Mouse (Mus musculus): ENCODE data around the gene Tcf21.

DNA sequence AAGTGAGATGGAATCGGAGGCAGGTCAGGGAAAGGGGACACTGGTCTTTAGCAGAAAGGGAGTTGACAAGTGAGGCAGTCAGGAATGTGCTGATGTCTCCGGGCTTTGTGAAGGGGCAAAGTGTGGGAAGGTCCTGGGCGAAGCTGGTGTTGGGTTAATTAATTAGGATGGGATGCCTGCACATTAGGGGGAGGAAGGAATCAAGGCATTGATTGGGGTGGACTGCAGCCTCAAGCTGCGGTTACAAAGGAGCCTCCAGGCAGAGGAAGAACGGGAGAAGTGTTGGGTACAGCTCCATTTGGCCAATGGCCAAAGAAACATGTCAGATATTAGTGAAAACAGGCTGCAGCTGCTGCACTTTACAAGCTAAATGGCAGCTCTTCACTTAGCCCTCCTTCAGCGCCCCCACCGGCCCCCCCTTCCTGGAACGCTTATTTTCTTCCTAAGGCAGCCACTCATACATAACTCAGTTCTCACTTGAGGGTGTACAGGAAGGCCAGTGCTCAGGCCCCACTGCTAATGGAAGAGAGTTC, 48.5 kb upstream of the Tcf21 start:
- TF ChIP-seq POLR2A (IDR thresholded peaks at IDR 0.05; ENCODE audit: insufficient read length, low read depth) (no peak), TCF12 (IDR thresholded peaks at IDR 0.05; ENCODE audit: insufficient read depth, poor library complexity, severe bottlenecking) (no peak), USF1 (IDR thresholded peaks at IDR 0.05; ENCODE audit: low read depth) (no peak), MYOG (IDR thresholded peaks at IDR 0.05; ENCODE audit: control insufficient read depth in 1 of 3, insufficient read depth in 1 of 3, insufficient read length in 2 of 3, low read depth in 2 of 3) (no peak), MYOD1 (IDR thresholded peaks at IDR 0.05; ENCODE audit: control insufficient read depth in 1 of 3, insufficient read length in 2 of 3, low read depth in 2 of 3) (no peak), MAX (IDR thresholded peaks at IDR 0.05; ENCODE audit: low read depth) (no peak), TCF3 (IDR thresholded peaks at IDR 0.05; ENCODE audit: insufficient read length, low read depth) (no peak)

All from myocyte (in vitro differentiated cells).